Mouse (Mus musculus) splenic B cell, adult 2 months (primary cell): ENCODE data around the gene Nipsnap3a.

ENCODE experiments used
- DNase-seq: peaks from one replicate; pipeline ENCODE4 v3.0.0-alpha.2; 2011; ENCODE audit warnings: low read depth, low spot score
- H3K27me3 ChIP-seq: 2 replicates; pipeline ENCODE4 v1.6.1; 2012; ENCODE audit warnings: mild to moderate bottlenecking, low read length, moderate library complexity, mixed read lengths; ENCODE audit not compliant: control insufficient read depth, poor library complexity, insufficient read depth, severe bottlenecking
- H3K36me3 ChIP-seq: 2 replicates; pipeline ENCODE4 v1.6.1; 2012; ENCODE audit warnings: mild to moderate bottlenecking, low read length, moderate library complexity, mixed read lengths; ENCODE audit not compliant: control insufficient read depth, poor library complexity, insufficient read depth, severe bottlenecking

The Nipsnap3a gene

GRCm38 (mm10) chr4:52989248-52989647, at the start of gene Nipsnap3a:
Gene Nipsnap3a (plus strand): TSS chr4:52989272.
- no peaks in the 10 kb centered on the region for H3K27me3 ChIP-seq
- no peak for DNase-seq
- H3K36me3 ChIP-seq = no peaks in the 10 kb centered on the region

GRCm38 (mm10) chr4:52946665-52947064, 42.4 kb upstream of the Nipsnap3a start:
- H3K36me3 ChIP-seq = no peaks in the 10 kb centered on the region
- no peak for DNase-seq
- no peaks in the 10 kb centered on the region for H3K27me3 ChIP-seq

- no peaks in the 10 kb centered on the region for H3K36me3 ChIP-seq
- H3K27me3 ChIP-seq = no peaks in the 10 kb centered on the region
- no peak for DNase-seq
Measured at GRCm38 (mm10) chr4:52949005-52949404, 40.1 kb upstream of the Nipsnap3a start.

GRCm38 (mm10) chr4:52958693-52959092, 30.4 kb upstream of the Nipsnap3a start:
- peak; percentile 40 for DNase-seq
- Histone ChIP-seq H3K27me3 (no peaks in the 10 kb centered on the region), H3K36me3 (no peaks in the 10 kb centered on the region)

GRCm38 (mm10) chr4:52964247-52964646, 24.8 kb upstream of the Nipsnap3a start, which contains the start of gene Olfr270:
Gene Olfr270 (plus strand): TSS chr4:52964547.
- DNase-seq = no peak
- H3K36me3 ChIP-seq = no peaks in the 10 kb centered on the region
- H3K27me3 ChIP-seq = no peaks in the 10 kb centered on the region

- H3K27me3 ChIP-seq = no peaks in the 10 kb centered on the region
- no peaks in the 10 kb centered on the region for H3K36me3 ChIP-seq
- DNase-seq = peak; percentile 45
Measured at GRCm38 (mm10) chr4:52985216-52985615, 3.9 kb upstream of the Nipsnap3a start.

GRCm38 (mm10) chr4:52986266-52986665, 2.8 kb upstream of the Nipsnap3a start:
- H3K27me3 ChIP-seq = no peaks in the 10 kb centered on the region

GRCm38 (mm10) chr4:52999449-52999848, 10.4 kb downstream of the Nipsnap3a start:
- Histone ChIP-seq H3K27me3 (no peaks in the 10 kb centered on the region), H3K36me3 (no peaks in the 10 kb centered on the region)
- no peak for DNase-seq

More at GRCm38 (mm10) chr4:52986266-52986665, 2.8 kb upstream of the Nipsnap3a start:
- H3K36me3 ChIP-seq = no peaks in the 10 kb centered on the region
- DNase-seq = no peak

GRCm38 (mm10) chr4:53000154-53000553, 11.1 kb downstream of the Nipsnap3a start:
- Histone ChIP-seq H3K36me3 (no peaks in the 10 kb centered on the region), H3K27me3 (no peaks in the 10 kb centered on the region)
- no peak for DNase-seq

GRCm38 (mm10) chr4:53009183-53009582, 20.1 kb downstream of the Nipsnap3a start:
- H3K27me3 ChIP-seq = no peaks in the 10 kb centered on the region
- DNase-seq = peak; percentile 7
- H3K36me3 ChIP-seq = no peaks in the 10 kb centered on the region

GRCm38 (mm10) chr4:53009871-53010270, 20.8 kb downstream of the Nipsnap3a start:
- DNase-seq = no peak
- H3K27me3 ChIP-seq = no peaks in the 10 kb centered on the region
- H3K36me3 ChIP-seq = no peaks in the 10 kb centered on the region

- no peaks in the 10 kb centered on the region for H3K27me3 ChIP-seq
- peak; percentile 98 for DNase-seq
- H3K36me3 ChIP-seq = 0 out of 2 replicates have a peak, but pooled peaks cover 2% of the 10 kb centered on the region
Measured at GRCm38 (mm10) chr4:53011732-53012361, 22.8 kb downstream of the Nipsnap3a start, which contains the start of gene Nipsnap3b. Gene Nipsnap3b (plus strand): TSS chr4:53011880.

- Histone ChIP-seq H3K27me3 (no peaks in the 10 kb centered on the region), H3K36me3 (peaks cover 5% of the 10 kb centered on the region; the same call in 1 of the 2 replicates)
- DNase-seq = no peak
Measured at GRCm38 (mm10) chr4:53014421-53014820, 25.3 kb downstream of the Nipsnap3a start.

- Histone ChIP-seq H3K36me3 (peaks cover 8% of the 10 kb centered on the region; the same call in 1 of the 2 replicates), H3K27me3 (no peaks in the 10 kb centered on the region)
- DNase-seq = no peak
Measured at GRCm38 (mm10) chr4:53015024-53015423, 26.0 kb downstream of the Nipsnap3a start.

GRCm38 (mm10) chr4:53018392-53018791, 29.3 kb downstream of the Nipsnap3a start:
- H3K27me3 ChIP-seq = no peaks in the 10 kb centered on the region
- H3K36me3 ChIP-seq = peaks cover 13% of the 10 kb centered on the region
- DNase-seq = no peak
